Mouse (Mus musculus) adipocyte (in vitro differentiated cells): ENCODE measurements at regions not wholly inside any gene's neighbourhood (a gene's known extent, or its start where the extent isn't known, plus 50 kb on each side); places are given as distances from the start of the nearest gene placed in this dataset.
A peak's percentile ranks its signal among the peaks of the same experiment; 100 is the strongest.

Experiments used
- DNase-seq: peaks from one replicate; pipeline ENCODE4 v3.0.0-alpha.2; 2016; ENCODE audit warnings: low spot score

GRCm38 (mm10) chrX:105346420-105346819 is 153.2 kb upstream of the Cypt2 start:
- DNase-seq = no peak

- DNase-seq = no peak
Measured at GRCm38 (mm10) chrX:105366284-105366683, 133.3 kb upstream of the Cypt2 start.

DNA sequence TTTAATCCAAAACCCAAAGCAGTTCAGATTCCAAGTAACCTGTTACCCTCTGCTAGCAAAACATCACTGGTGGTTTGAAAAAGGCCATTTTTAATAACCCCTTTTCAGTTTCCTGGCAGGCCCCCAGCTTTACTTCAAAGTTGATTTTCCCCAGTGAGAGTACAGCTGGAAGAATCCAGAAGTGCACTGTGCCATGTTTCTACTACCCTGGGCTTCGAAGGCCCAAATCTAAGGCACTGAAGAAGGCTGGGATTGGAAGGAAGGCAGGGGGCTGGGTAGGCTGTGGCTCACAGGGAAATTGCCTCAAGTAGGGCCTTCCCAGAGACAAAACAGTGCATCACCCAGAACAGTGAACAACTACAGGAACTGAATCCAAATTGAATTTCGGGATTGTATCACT is 131.6 kb upstream of the Cypt2 start:
- DNase-seq = no peak

GRCm38 (mm10) chrX:105390506-105390905 is 109.1 kb upstream of the Cypt2 start:
- no peak for DNase-seq

GRCm38 (mm10) chrX:105391029-105391428 is 108.5 kb upstream of the Cypt2 start:
- DNase-seq = no peak

DNA sequence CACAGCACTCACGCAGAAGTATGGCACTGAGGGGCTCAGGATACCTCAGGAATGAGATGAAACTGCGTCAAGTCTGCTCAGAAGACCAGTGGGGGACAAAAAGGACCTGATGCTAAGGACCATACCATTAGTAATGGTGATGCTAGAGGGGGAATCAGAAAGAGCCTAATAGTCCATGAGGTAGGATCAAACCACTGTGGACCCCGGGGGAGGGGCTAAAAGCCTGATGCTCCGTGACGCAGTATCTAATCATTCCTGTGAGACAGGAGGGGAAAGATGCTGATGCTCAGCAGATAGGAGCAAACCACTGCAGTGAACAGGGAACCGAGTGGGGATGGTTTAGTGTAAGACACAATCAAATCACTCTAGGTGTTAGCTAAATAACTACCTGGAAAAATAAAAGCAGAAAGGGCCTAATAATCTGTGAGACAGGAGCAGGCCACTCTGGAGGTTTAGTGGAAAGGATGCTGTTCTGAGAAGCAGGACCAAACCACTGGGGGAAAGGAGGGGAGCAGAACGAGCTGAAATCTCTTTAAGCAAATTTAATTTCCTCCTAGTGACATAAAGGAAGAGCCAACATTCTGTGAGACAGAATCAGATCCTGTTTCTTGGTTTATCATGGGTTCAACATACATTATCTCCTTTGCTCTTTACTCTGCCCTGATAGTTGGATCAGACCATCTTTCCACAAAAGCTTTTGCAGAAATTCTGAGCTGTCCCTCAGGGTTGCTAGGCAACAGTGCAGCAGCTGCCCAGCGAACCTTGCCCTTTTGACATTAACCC is 107.7 kb upstream of the Cypt2 start:
- no peak for DNase-seq

DNA sequence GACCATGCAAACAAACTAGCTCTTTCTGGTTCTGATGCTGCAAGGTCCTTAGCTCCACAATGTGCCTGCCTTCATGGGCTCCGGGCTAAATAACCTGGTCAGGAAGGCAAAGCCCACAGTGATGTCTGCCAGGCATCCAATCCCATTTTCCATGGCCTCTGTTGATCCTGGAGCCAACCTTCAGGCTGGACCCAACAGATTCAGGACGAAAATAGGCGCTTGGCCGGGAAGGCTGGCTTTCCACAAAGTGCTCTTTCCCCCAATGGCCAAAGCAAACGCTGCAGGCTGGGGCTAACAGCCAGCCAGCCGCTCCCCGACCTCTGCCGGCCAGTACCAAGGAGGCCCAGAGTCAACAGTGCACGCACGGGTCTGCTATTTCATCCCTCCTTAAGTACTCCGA is 106.3 kb upstream of the Cypt2 start:
- DNase-seq = no peak

GRCm38 (mm10) chrX:105413351-105413750 is 86.2 kb upstream of the Cypt2 start:
- no peak for DNase-seq

DNA sequence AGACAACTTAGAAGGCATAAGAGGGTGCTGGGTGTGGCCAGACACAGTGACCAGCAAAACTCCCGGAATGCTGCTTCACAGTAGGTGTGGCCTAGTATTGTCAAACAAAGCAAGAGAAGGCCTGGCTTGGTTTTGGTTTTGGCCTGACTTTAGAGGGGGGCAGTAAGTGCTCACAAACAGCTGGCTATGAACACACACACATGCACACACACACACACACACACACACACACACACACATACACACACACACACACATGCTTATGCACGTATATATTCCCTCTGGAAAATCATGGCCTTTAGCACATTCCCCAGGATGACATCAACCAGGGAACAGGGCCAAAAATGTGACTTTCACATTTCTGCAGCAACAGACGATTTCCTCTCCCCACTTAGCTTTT is 78.6 kb upstream of the Cypt2 start:
- DNase-seq = peak; percentile 28
